Mouse (Mus musculus): ENCODE measurements around the gene Slc39a9. TPM values are rescaled to one million over a fixed set of nuclear protein-coding genes. Genes with fewer than 3 reads are reported as not detected.

Slc39a9 gene
- polyA plus RNA-seq, 1 experiment: 16.4 TPM

DNA sequence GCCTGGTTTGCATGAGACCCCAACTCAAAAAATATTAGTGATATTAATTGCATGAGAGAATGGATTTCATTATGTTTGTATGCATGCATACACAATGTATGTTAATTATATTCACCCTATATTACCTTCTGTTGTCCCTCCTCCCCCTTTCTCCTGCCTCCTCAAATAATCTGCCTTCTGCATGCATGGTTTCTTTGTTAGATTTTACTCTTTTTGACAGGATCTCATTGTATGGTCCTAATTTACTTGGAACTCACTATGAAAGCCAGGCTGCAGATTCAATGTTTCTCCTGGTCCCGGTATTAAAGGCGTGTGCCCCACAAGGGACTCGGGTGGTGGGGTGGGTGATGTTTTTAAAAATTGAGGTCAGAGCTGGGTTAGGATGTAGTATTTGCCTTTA lies 40.6 kb downstream of the Slc39a9 start:
- no peaks in the 10 kb centered on the region for H3K4me1 ChIP-seq (ENCODE audit: control insufficient read depth, insufficient read depth, low read length)
- no peak overlapping the region for H3K27ac ChIP-seq (ENCODE audit: insufficient read depth, low read length)
- no peaks in the 10 kb centered on the region for H3K36me3 ChIP-seq (ENCODE audit: control insufficient read depth, insufficient read depth, low read length, poor library complexity, severe bottlenecking)
- no peak overlapping the region for H3K9ac ChIP-seq (ENCODE audit: low read depth, poor library complexity, severe bottlenecking)
- H3K4me3 ChIP-seq (ENCODE audit: low read depth, low read length): no peak overlapping the region
- no peaks in the 10 kb centered on the region for H3K27me3 ChIP-seq (ENCODE audit: control insufficient read depth, insufficient read depth, low read length, poor library complexity, severe bottlenecking)
- no peaks in the 10 kb centered on the region for H3K9me3 ChIP-seq (replicated peaks; ENCODE audit: control insufficient read depth, insufficient read depth, low read length, poor library complexity, severe bottlenecking)
- TF ChIP-seq CTCF (IDR thresholded peaks at IDR 0.05; ENCODE audit: low read depth, low read length) (no peak), EP300 (IDR thresholded peaks at IDR 0.05; ENCODE audit: insufficient read depth, low read depth, low read length) (no peak), POLR2A (IDR thresholded peaks at IDR 0.05; ENCODE audit: insufficient read depth, low read length) (no peak)

DNA sequence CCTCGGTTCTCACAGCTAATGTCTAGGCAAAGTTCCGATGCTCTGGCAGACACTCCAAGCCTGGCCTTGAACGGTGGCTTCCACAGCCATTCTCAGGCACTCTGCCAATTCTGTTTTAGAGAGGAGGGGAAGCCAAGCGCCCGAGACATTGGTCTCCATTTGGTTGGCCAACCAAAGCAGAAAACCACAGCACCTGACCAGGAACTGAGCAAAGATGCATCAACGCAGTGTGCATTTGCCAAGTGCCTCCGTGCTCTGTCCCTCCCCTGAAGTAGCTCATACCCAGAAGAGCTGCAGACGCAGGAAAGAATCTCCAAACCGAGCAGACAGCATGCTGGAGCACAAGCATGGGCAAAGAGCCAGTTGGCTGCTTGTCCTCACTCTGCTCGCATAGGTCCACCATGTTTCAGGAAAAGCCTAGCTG lies 44.1 kb downstream of the Slc39a9 start:
- peaks cover 4% of the 10 kb centered on the region for H3K4me1 ChIP-seq (ENCODE audit: control insufficient read depth, insufficient read depth, low read length)
- H3K27me3 ChIP-seq (ENCODE audit: control insufficient read depth, insufficient read depth, low read length, poor library complexity, severe bottlenecking): no peaks in the 10 kb centered on the region
- TF ChIP-seq POLR2A (IDR thresholded peaks at IDR 0.05; ENCODE audit: insufficient read depth, low read length) (no peak), CTCF (IDR thresholded peaks at IDR 0.05; ENCODE audit: low read depth, low read length) (no peak), EP300 (IDR thresholded peaks at IDR 0.05; ENCODE audit: insufficient read depth, low read depth, low read length) (no peak)
- no peaks in the 10 kb centered on the region for H3K9me3 ChIP-seq (replicated peaks; ENCODE audit: control insufficient read depth, insufficient read depth, low read length, poor library complexity, severe bottlenecking)
- H3K9ac ChIP-seq (ENCODE audit: low read depth, poor library complexity, severe bottlenecking): no peak overlapping the region
- H3K36me3 ChIP-seq (ENCODE audit: control insufficient read depth, insufficient read depth, low read length, poor library complexity, severe bottlenecking): no peaks in the 10 kb centered on the region
- no peak overlapping the region for H3K27ac ChIP-seq (ENCODE audit: insufficient read depth, low read length)
- H3K4me3 ChIP-seq (ENCODE audit: low read depth, low read length): no peak overlapping the region

DNA sequence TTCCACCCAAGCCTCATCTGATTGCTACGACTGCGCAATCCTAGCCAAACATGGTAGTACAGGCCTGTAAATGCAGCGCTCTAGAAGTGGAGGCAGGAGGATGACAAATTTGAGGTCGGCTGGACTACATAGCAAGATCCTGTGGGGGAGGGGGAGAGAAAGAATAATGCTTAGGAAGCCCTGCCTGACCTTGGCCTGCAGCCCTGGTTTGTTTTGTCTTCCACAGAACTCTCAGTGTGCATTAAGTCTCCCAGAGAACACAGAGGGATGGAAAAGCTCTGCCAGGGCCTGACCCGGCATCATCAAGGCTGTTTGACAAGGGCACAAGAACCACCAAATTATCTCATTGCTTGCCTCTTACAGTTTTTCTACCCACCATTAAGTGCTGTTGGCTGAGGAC lies 46.0 kb downstream of the Slc39a9 start:
- no peaks in the 10 kb centered on the region for H3K27me3 ChIP-seq (ENCODE audit: control insufficient read depth, insufficient read depth, low read length, poor library complexity, severe bottlenecking)
- H3K27ac ChIP-seq (ENCODE audit: insufficient read depth, low read length): no peak overlapping the region
- no peak overlapping the region for H3K4me3 ChIP-seq (ENCODE audit: low read depth, low read length)
- H3K9me3 ChIP-seq (replicated peaks; ENCODE audit: control insufficient read depth, insufficient read depth, low read length, poor library complexity, severe bottlenecking): no peaks in the 10 kb centered on the region
- H3K36me3 ChIP-seq (ENCODE audit: control insufficient read depth, insufficient read depth, low read length, poor library complexity, severe bottlenecking): no peaks in the 10 kb centered on the region
- peaks cover 4% of the 10 kb centered on the region for H3K4me1 ChIP-seq (ENCODE audit: control insufficient read depth, insufficient read depth, low read length)
- no peak for TF ChIP-seq POLR2A (IDR thresholded peaks at IDR 0.05; ENCODE audit: insufficient read depth, low read length)
- no peak for TF ChIP-seq EP300 (IDR thresholded peaks at IDR 0.05; ENCODE audit: insufficient read depth, low read depth, low read length)
- no peak for TF ChIP-seq CTCF (IDR thresholded peaks at IDR 0.05; ENCODE audit: low read depth, low read length)
- no peak overlapping the region for H3K9ac ChIP-seq (ENCODE audit: low read depth, poor library complexity, severe bottlenecking)

DNA sequence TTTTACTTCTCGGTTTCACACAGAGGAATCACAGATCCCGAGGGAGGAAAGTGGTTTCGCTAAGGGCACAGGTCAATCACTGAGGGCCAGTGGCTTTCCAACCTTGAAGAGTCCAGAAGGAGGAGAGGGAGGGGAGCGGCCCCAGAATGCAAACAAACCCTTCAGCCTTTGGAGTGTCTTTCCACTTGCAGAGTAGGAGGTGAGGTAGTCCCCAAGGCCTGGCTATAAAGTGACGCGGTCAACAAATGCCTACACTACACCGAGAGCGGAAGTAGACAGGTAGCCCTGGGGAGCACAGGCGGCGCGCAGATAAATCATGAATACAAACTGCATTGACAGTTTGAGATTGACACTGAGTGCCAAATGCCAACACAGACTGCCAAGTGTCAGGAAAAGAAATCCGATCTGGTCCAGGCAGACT lies 48.0 kb downstream of the Slc39a9 start:
- H3K4me1 ChIP-seq (ENCODE audit: control insufficient read depth, insufficient read depth, low read length): peaks cover 4% of the 10 kb centered on the region
- TF ChIP-seq CTCF (IDR thresholded peaks at IDR 0.05; ENCODE audit: low read depth, low read length) (no peak), EP300 (IDR thresholded peaks at IDR 0.05; ENCODE audit: insufficient read depth, low read depth, low read length) (no peak), POLR2A (IDR thresholded peaks at IDR 0.05; ENCODE audit: insufficient read depth, low read length) (no peak)
- H3K9me3 ChIP-seq (replicated peaks; ENCODE audit: control insufficient read depth, insufficient read depth, low read length, poor library complexity, severe bottlenecking): no peaks in the 10 kb centered on the region
- H3K27ac ChIP-seq (ENCODE audit: insufficient read depth, low read length): no peak overlapping the region
- H3K27me3 ChIP-seq (ENCODE audit: control insufficient read depth, insufficient read depth, low read length, poor library complexity, severe bottlenecking): no peaks in the 10 kb centered on the region
- no peaks in the 10 kb centered on the region for H3K36me3 ChIP-seq (ENCODE audit: control insufficient read depth, insufficient read depth, low read length, poor library complexity, severe bottlenecking)
- peak overlapping the region; percentile 18; the same call in 1 of the 2 replicates for H3K9ac ChIP-seq (ENCODE audit: low read depth, poor library complexity, severe bottlenecking)
- H3K4me3 ChIP-seq (ENCODE audit: low read depth, low read length): peak overlapping the region; percentile 74

GRCm38 (mm10) chr12:80692269-80692972 lies 48.7 kb downstream of the Slc39a9 start, which contains the start of gene Plekhd1:
Plekhd1 (plus strand) TSS chr12:80692591.
- no peaks in the 10 kb centered on the region for H3K36me3 ChIP-seq (ENCODE audit: control insufficient read depth, insufficient read depth, low read length, poor library complexity, severe bottlenecking)
- no peaks in the 10 kb centered on the region for H3K9me3 ChIP-seq (replicated peaks; ENCODE audit: control insufficient read depth, insufficient read depth, low read length, poor library complexity, severe bottlenecking)
- H3K4me3 ChIP-seq (ENCODE audit: low read depth, low read length): peak within 1 kb of the TSS; percentile 74
- H3K27ac ChIP-seq (ENCODE audit: insufficient read depth, low read length): no peak within 1 kb of the TSS
- H3K9ac ChIP-seq (ENCODE audit: low read depth, poor library complexity, severe bottlenecking): peak within 1 kb of the TSS; percentile 23; the same call in 1 of the 2 replicates
- H3K4me1 ChIP-seq (ENCODE audit: control insufficient read depth, insufficient read depth, low read length): peaks cover 4% of the 10 kb centered on the region
- no peaks in the 10 kb centered on the region for H3K27me3 ChIP-seq (ENCODE audit: control insufficient read depth, insufficient read depth, low read length, poor library complexity, severe bottlenecking)
- no peak for TF ChIP-seq CTCF (IDR thresholded peaks at IDR 0.05; ENCODE audit: low read depth, low read length)
- TF ChIP-seq POLR2A (IDR thresholded peaks at IDR 0.05; ENCODE audit: insufficient read depth, low read length): no peak
- no peak for TF ChIP-seq EP300 (IDR thresholded peaks at IDR 0.05; ENCODE audit: insufficient read depth, low read depth, low read length)

GRCm38 (mm10) chr12:80693700-80694099 lies 50.0 kb downstream of the Slc39a9 start:
- no peak overlapping the region for H3K4me3 ChIP-seq (ENCODE audit: low read depth, low read length)
- peaks cover 4% of the 10 kb centered on the region for H3K4me1 ChIP-seq (ENCODE audit: control insufficient read depth, insufficient read depth, low read length)
- H3K27me3 ChIP-seq (ENCODE audit: control insufficient read depth, insufficient read depth, low read length, poor library complexity, severe bottlenecking): no peaks in the 10 kb centered on the region

More at GRCm38 (mm10) chr12:80693700-80694099, 50.0 kb downstream of the Slc39a9 start:
- TF ChIP-seq CTCF (IDR thresholded peaks at IDR 0.05; ENCODE audit: low read depth, low read length): no peak
- TF ChIP-seq EP300 (IDR thresholded peaks at IDR 0.05; ENCODE audit: insufficient read depth, low read depth, low read length): no peak
- Histone ChIP-seq H3K27ac (ENCODE audit: insufficient read depth, low read length) (no peak overlapping the region), H3K9ac (ENCODE audit: low read depth, poor library complexity, severe bottlenecking) (no peak overlapping the region), H3K36me3 (ENCODE audit: control insufficient read depth, insufficient read depth, low read length, poor library complexity, severe bottlenecking) (no peaks in the 10 kb centered on the region), H3K9me3 (replicated peaks; ENCODE audit: control insufficient read depth, insufficient read depth, low read length, poor library complexity, severe bottlenecking) (no peaks in the 10 kb centered on the region)
